Mouse (Mus musculus) liver, postnatal 0 days (tissue): Measurements from ENCODE around the gene Efnb2. TPM values are rescaled to one million over a fixed set of nuclear protein-coding genes. Genes with fewer than 3 reads are reported as not detected.

ENCODE experiments used
- ATAC-seq: fragments of 200-750 bp; cut with Nextera tagmentation; 2 replicates; pipeline ENCODE4 v1.8.0; 2017; ENCODE audit warnings: mild to moderate bottlenecking, moderate library complexity
- DNase-seq: peaks from one replicate; pipeline ENCODE4 v3.0.0-alpha.2; 2016
- H3K27ac ChIP-seq: fragments of 300-500 bp; sonication (generic); 2 replicates; pipeline ENCODE4 v1.5.1; 2014; ENCODE audit warnings: antibody characterized with exemption, moderate library complexity, mild to moderate bottlenecking, low read depth
- H3K27me3 ChIP-seq: fragments of 300-500 bp; sonication (generic); 2 replicates; pipeline ENCODE4 v1.6.1; 2014; ENCODE audit warnings: low read length, control low read depth, mixed read lengths; ENCODE audit not compliant: insufficient read depth
- H3K36me3 ChIP-seq: fragments of 300-500 bp; sonication (generic); replicated peaks from 2 replicates; pipeline ENCODE4 v1.6.1; 2014; ENCODE audit warnings: mild to moderate bottlenecking, control low read depth, low read length, moderate library complexity, mixed read lengths; ENCODE audit not compliant: insufficient read depth
- H3K4me1 ChIP-seq: fragments of 300-500 bp; sonication (generic); 2 replicates; pipeline ENCODE4 v1.6.1; 2014; ENCODE audit warnings: antibody characterized with exemption, mild to moderate bottlenecking, control low read depth; ENCODE audit not compliant: insufficient read depth
- H3K4me2 ChIP-seq: fragments of 300-500 bp; sonication (generic); 2 replicates; pipeline ENCODE4 v1.6.1; 2014; ENCODE audit warnings: low read depth, mild to moderate bottlenecking, low read length, moderate library complexity, mixed read lengths
- H3K4me3 ChIP-seq: fragments of 300-500 bp; sonication (generic); 2 replicates; pipeline ENCODE4 v1.5.1; 2014; ENCODE audit warnings: low read depth, low read length
- H3K9ac ChIP-seq: fragments of 300-500 bp; sonication (generic); replicated peaks from 2 replicates; pipeline ENCODE4 v1.6.1; 2014; ENCODE audit warnings: mild to moderate bottlenecking, moderate library complexity
- H3K9me3 ChIP-seq: fragments of 300-500 bp; sonication (generic); 2 replicates; pipeline ENCODE4 v1.6.1; 2016; ENCODE audit warnings: mild to moderate bottlenecking, control low read depth, low read length, mixed read lengths
- CTCF ChIP-seq: sonication (generic); IDR thresholded peaks from 2 replicates; pipeline ENCODE4 v1.5.1; 2016; ENCODE audit warnings: antibody characterized with exemption, low read depth
- EP300 ChIP-seq: IDR thresholded peaks from 2 replicates; pipeline ENCODE4 v1.6.1; 2016; ENCODE audit warnings: antibody characterized with exemption, low read depth, mild to moderate bottlenecking
- WGBS: fragments of 180-500 bp; shearing (Covaris S2); extraction: QIAGEN DNeasy Blood & Tissue Kit; methylation state at CpG from one replicate; pipeline ENCODE4 v1.1.7; 2014; ENCODE audit not compliant: insufficient replicate concordance; 5-methylcytosine and 5-hydroxymethylcytosine counted together
- polyA plus RNA-seq: library from polyadenylated mRNA; unstranded; fragments of >200 nt; fragmentation: Nextera tagmentation; extraction: Ambion mirVana; gene quantifications from 2 replicates; pipeline ENCODE4 v1.2.1, GENCODE M21; 2015

The Efnb2 gene
- polyA plus RNA-seq, 1 experiment from 2014 or later: 1.0 TPM

GRCm38 (mm10) chr8:8577770-8578303, 83.2 kb downstream of the Efnb2 start:
- no peak for TF ChIP-seq EP300
- no peak for TF ChIP-seq CTCF
- DNase-seq (no peak), ATAC-seq (no peak)
- 83% methylated on average over 11 of the region's 11 CpGs for WGBS
- H3K9me3 ChIP-seq: no peaks in the 10 kb centered on the region
- no peak overlapping the region for H3K9ac ChIP-seq
- no peak overlapping the region for H3K4me2 ChIP-seq
- H3K27me3 ChIP-seq: no peaks in the 10 kb centered on the region
- no peak overlapping the region for H3K4me3 ChIP-seq
- H3K36me3 ChIP-seq: no peaks in the 10 kb centered on the region
- no peaks in the 10 kb centered on the region for H3K4me1 ChIP-seq
- H3K27ac ChIP-seq: no peak overlapping the region

DNA sequence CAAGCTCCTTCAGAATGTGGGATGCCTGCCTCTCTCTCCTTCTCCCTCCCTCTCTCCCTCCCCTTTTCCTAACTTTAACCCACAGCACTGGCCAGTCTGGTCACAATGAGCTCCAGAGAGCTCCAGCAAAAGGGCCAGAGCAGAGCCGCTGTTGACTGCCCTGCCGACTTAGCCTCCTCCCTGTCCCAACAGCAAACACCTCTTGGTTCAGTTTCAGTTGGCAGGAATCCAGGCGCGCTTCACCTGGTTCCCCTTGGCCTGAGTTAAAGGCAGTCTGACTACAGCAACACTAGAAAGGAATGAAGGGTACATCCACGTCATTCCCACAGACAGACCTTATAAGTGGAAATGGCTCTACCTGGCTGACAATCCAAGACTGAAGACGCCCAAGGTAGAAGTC, 84.2 kb downstream of the Efnb2 start:
- TF ChIP-seq CTCF (no peak), EP300 (no peak)
- H3K9ac ChIP-seq: no peak overlapping the region
- H3K4me1 ChIP-seq: no peaks in the 10 kb centered on the region
- H3K4me2 ChIP-seq: no peak overlapping the region
- 71% methylated on average over 6 of the region's 6 CpGs for WGBS
- no peaks in the 10 kb centered on the region for H3K9me3 ChIP-seq
- H3K4me3 ChIP-seq: no peak overlapping the region
- DNase-seq (peak; percentile 26), ATAC-seq (no peak)
- H3K27me3 ChIP-seq: no peaks in the 10 kb centered on the region
- H3K27ac ChIP-seq: no peak overlapping the region
- H3K36me3 ChIP-seq: no peaks in the 10 kb centered on the region

- H3K36me3 ChIP-seq: no peaks in the 10 kb centered on the region
- no peak overlapping the region for H3K9ac ChIP-seq
- no peak for ATAC-seq
- H3K27me3 ChIP-seq: no peaks in the 10 kb centered on the region
- H3K27ac ChIP-seq: no peak overlapping the region
- H3K4me1 ChIP-seq: no peaks in the 10 kb centered on the region
- TF ChIP-seq EP300 (no peak), CTCF (no peak)
- WGBS: 25% methylated on average over 6 of the region's 6 CpGs
- no peak overlapping the region for H3K4me3 ChIP-seq
- no peaks in the 10 kb centered on the region for H3K9me3 ChIP-seq
- H3K4me2 ChIP-seq: no peak overlapping the region
- no peak for DNase-seq
Measured at GRCm38 (mm10) chr8:8576286-8576685, 84.8 kb downstream of the Efnb2 start.

- Histone ChIP-seq H3K4me3 (no peak overlapping the region), H3K36me3 (no peaks in the 10 kb centered on the region), H3K27me3 (no peaks in the 10 kb centered on the region), H3K4me1 (no peaks in the 10 kb centered on the region), H3K27ac (no peak overlapping the region), H3K9ac (no peak overlapping the region), H3K9me3 (no peaks in the 10 kb centered on the region), H3K4me2 (no peak overlapping the region)
- 81% methylated on average over 19 of the region's 19 CpGs for WGBS
- TF ChIP-seq CTCF: no peak
- no peak for TF ChIP-seq EP300
- ATAC-seq (no peak), DNase-seq (no peak)
Measured at GRCm38 (mm10) chr8:8574521-8575499, 86.2 kb downstream of the Efnb2 start.

GRCm38 (mm10) chr8:8572272-8572671, 88.8 kb downstream of the Efnb2 start:
- 49% methylated on average over 5 of the region's 5 CpGs for WGBS
- no peaks in the 10 kb centered on the region for H3K9me3 ChIP-seq
- no peaks in the 10 kb centered on the region for H3K27me3 ChIP-seq
- DNase-seq (no peak), ATAC-seq (no peak)
- no peak overlapping the region for H3K9ac ChIP-seq
- H3K36me3 ChIP-seq: no peaks in the 10 kb centered on the region
- no peak overlapping the region for H3K4me3 ChIP-seq
- no peaks in the 10 kb centered on the region for H3K4me1 ChIP-seq
- H3K27ac ChIP-seq: no peak overlapping the region
- no peak overlapping the region for H3K4me2 ChIP-seq
- TF ChIP-seq EP300 (no peak), CTCF (no peak)

GRCm38 (mm10) chr8:8571625-8572215, 89.3 kb downstream of the Efnb2 start:
- Histone ChIP-seq H3K9ac (no peak overlapping the region), H3K4me1 (no peaks in the 10 kb centered on the region), H3K27ac (no peak overlapping the region), H3K36me3 (no peaks in the 10 kb centered on the region), H3K27me3 (no peaks in the 10 kb centered on the region), H3K4me2 (no peak overlapping the region), H3K4me3 (no peak overlapping the region), H3K9me3 (no peaks in the 10 kb centered on the region)
- ATAC-seq: no peak
- no peak for TF ChIP-seq EP300
- TF ChIP-seq CTCF: no peak
- no peak for DNase-seq
- 74% methylated on average over 7 of the region's 7 CpGs for WGBS
